Mouse (Mus musculus): ENCODE results near the gene Rpl10-ps3.

Rpl10-ps3 gene

GRCm38 (mm10) chr9:50344868-50345267, at the start of gene Rpl10-ps3:
Rpl10-ps3 (minus strand) TSS chr9:50344968.
- DNase-seq, result no peak

DNA sequence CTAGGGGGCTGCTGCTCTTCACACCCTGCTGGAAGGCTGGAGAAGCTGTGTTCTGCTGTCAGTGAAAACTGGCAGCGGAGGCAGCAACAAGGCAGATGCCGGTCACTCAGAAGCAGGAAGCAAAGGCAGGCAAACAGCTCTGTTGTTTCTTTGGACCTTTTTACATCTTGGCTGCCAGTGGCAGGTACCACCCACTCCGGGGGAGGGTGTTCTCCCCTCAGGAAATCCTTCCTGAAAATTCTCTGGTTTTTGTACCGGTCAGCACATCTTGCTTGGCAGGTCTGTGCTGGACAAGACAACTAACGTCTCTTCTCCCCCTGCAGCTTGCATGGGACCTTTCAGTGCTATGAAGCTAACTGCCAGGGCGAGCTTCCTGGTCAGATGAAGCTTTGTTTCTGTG, 30.8 kb upstream of the Rpl10-ps3 start:
- DNase-seq, result no peak

- no peak for DNase-seq
These were observed 29.9 kb upstream of the Rpl10-ps3 start for GRCm38 (mm10) chr9:50374666-50375065.

DNA sequence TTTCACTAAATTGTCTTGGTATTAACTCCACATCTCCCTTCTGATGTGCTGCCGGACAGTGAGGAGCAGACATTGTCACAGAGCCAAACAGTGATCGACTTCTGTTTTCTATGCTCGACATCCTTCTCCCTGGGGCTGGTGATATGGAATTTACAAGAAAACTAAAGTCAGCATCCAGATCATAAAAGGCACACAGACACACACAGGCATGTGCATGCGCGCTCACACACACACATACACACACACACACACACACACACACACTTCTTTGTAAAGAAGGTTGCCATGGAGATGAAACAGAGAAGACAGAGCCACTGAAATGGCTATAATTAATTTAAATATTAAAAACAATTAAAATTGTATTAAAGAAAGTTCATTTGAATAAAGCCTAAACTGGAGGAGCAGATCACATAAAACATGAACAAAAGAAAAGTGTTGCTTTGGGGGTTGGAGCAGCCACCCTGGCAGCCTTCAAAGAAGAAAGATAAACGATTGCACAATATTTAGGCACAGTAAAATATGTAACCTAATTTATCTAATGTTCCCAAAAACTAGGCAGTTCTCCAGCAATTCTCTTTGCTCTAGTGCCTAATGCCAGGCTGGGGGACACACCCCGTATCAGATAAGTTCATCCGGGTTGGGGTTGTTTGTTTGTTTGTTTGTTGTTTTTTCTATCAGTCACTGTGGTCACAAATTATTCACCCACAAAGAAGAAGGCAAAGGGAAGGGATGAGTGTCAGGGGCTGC, 24.0 kb upstream of the Rpl10-ps3 start:
- peak; percentile 2 for DNase-seq

DNA sequence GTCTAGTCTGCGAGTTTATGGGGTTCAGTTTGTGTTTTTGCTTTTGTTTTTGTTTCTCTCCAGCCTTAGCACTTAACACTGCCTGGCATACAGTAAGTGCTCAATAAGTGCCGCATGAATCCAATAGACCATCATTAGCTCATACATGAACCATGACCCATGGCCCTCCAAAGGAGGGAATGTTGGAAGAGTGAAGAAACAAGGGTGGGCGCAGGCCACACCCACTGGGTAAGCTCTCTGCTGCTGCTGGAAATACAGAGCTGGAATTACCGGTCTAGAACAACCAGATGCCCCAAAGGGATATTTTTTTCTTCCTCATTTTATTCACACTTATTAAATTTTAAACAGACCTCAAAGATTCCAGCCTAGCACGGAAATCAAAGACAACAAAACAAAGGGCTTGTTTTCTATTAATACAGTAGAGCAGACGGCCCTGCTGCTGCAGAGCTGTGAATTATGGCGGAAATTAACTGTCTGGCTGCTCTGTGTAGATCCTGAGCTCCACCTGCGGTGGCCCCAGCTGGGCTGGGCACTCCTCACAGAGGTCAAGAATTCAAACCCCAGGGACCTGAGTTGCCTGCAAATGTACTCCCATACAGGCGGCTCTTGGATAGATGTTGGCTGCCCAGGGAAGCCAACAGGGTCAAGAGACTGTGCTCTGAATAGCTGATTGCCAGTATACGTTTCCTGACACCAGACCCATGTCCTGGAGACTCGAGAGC, 20.5 kb upstream of the Rpl10-ps3 start:
- no peak for DNase-seq

DNA sequence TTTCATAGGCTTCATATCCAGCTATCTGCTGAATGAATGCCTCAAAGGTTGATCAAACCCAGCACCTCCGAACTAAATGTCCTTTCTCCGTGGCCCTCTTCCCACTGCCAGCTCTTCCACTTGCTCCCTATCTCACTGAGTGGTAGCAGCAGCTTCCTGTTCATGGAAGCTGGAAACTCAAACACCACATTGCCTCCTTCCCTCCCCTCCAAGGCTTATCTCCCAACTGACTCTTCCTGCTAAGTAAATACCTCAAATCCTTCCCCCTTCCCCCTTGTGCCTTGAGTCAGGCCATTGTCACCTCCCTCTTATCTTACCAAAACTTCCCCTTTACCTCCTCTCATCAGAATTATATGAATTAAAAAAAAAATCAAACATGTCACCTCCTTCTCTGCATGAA, 19.2 kb upstream of the Rpl10-ps3 start:
- DNase-seq, result no peak

DNA sequence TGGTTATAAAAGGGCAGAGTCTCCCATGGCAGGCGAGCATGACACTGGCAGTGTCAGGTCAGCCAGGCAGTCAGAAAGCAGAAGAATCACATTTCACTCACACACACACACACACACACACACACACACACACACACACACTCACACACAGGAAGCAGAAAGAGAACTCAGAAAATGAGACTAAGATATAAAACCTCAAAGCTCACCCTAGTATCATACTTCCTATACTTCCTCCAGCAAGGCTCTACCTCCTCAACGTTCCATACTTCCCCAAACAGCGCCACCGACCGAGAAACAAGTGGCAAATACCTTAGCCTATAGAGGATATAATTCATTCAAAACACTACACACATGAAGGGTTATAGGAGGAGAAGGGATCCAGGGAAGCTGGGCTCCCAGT, 18.5 kb upstream of the Rpl10-ps3 start:
- no peak for DNase-seq

- no peak for DNase-seq
These were observed 17.8 kb upstream of the Rpl10-ps3 start for GRCm38 (mm10) chr9:50362556-50362955.

DNA sequence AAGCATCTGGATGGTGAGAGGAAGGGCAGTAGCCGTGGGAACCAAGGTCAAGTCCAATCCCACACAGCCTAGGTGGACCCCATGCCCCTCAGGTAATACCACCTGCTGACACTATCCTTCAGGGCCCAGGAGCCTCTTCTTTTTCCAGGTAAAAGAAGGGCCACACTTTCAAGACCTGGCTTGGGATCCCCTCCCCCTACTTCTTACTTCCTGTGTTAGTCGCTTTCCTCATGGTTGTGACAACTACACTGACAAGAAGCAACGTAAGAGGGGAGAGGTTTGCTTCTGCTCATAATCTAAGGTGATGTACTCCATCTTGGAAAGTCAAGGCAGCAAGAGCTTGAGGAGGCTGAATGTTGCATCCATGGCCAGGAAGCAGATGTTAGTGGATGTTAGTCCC, 15.6 kb upstream of the Rpl10-ps3 start:
- no peak for DNase-seq

- DNase-seq, result no peak
These were observed 12.6 kb upstream of the Rpl10-ps3 start for GRCm38 (mm10) chr9:50357331-50357730.

GRCm38 (mm10) chr9:50351746-50352145, 7.0 kb upstream of the Rpl10-ps3 start:
- DNase-seq, result no peak

DNA sequence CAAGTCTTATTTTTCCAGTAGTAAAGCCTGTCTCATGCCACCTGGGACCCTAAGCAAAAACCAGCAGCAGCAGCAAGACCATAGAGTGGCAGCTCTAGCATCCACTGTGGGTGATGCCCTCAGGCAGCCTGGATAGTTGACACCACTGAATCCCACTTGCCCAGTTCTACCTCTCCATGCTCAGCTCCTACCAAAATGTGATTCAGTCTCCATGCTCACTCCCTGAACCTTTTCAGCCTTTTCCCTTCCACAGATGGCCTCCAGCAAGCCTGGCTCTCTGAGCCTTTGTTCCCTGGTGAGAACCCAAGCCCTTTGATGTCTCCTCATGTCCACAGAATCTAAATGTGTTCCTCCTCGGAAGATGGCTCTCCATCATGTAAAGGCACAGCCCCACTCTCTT, 5.8 kb upstream of the Rpl10-ps3 start:
- no peak for DNase-seq

GRCm38 (mm10) chr9:50349156-50349555, 4.4 kb upstream of the Rpl10-ps3 start:
- no peak for DNase-seq

DNA sequence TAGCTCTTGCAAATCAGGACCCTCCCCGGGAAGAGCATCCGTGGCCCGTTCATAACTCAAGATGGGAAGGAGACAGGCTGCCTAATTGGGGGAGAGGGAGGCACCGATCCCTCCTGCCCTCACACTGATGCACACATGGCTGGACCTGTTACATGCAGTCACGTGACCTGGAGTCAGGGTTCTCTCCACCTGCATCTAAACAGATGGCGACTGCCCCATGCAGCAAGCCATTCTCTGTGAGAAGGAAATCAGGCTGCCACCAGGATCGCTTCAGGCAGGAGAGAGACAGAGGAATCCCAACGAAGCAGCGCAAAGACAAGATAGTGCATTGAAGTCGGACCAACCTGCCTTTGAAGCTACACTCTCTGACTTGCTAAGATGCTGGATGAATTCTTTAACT, 3.5 kb upstream of the Rpl10-ps3 start:
- no peak for DNase-seq

GRCm38 (mm10) chr9:50335539-50336325, 9.0 kb downstream of the Rpl10-ps3 start:
- DNase-seq, result no peak

- DNase-seq, result peak; percentile 60
These were observed 11.4 kb downstream of the Rpl10-ps3 start for GRCm38 (mm10) chr9:50333413-50333812.

- no peak for DNase-seq
These were observed 20.2 kb downstream of the Rpl10-ps3 start for GRCm38 (mm10) chr9:50324355-50325225.

DNA sequence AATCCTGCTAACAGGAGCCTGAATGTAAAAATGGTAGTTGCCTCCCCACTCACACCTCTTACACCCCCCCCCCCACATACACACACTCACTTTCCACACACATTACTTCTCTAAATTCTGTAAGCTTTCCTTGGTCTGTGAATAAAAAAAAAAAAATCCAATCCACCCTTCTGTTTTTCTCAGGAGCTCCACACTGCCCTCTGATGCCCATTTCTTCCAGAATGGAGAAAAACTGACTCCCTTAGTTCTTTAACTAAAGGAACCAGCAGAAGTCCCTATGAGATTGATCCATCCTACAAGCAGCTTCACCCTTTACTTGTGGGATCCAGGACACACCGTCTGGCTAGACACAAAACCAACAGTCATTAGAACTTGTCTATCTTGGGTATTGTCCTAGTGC, 24.0 kb downstream of the Rpl10-ps3 start:
- no peak for DNase-seq

DNA sequence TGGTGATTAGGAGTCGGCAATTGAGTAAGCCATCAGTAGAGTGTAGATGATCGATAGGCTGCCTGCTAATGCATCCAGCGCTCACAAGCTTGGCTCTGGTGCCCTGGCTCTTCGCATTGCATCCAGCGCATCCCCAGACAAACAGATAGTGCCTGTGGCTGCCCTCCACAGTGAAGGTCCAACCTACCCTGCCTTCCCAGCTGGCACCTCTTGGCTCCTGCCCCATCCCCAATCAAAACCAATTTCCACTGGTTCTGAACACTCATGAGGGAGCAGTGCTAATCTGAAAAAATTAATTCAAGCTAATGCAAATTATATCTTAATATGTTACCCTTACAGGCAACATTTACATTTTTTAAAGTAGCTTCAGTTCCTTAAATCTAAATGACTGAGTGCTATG, 25.3 kb downstream of the Rpl10-ps3 start:
- no peak for DNase-seq

GRCm38 (mm10) chr9:50317299-50317698, 27.5 kb downstream of the Rpl10-ps3 start:
- DNase-seq, result no peak

DNA sequence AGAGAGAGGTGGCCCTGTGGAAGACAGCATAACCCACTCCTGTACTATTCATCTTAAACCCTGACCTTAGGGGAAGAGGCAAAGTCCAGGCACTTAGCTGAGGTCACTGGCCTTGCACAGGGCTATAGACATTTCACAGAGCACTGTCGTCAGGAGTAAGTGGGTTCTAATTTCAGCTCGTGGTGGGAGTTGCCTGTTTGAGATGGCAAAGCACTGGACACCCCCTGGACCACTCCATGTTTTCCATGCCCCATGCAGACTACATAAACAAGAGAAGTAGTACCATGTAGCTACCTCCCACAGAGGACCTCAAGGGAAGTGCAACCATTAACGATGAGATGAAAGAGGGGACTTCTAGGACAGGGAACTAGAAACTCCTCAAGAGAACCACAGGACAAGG, 29.1 kb downstream of the Rpl10-ps3 start:
- no peak for DNase-seq

DNA sequence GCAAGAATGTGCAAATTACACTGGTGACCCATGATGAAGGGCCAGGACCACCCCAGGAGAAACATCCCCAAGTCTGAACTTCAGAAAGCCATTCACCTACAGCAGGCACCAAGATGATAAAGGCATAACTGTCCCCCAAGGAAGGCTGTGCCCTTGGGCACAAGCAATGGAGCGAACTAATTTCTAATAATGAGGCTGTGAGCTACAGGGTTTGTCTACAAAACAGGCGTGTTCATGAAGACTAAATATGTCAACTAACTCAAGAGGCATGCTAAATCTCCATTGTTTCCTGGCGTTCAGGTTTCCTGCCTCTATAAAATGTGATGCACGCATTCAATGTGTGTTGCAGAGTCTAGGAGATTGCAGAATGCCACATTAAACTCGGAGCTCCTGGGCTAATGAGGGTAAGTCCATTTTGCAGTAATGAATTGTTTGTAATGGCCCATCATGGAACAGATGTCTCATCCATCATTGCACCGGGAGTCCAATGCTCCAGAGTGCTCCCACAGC, 33.7 kb downstream of the Rpl10-ps3 start:
- no peak for DNase-seq

All from lung, postnatal 36 days (tissue).